Comparison of ENCODE assay signal across 22 mouse cellular contexts in genomic region chr4:86541573-86541972, GRCm38 (mm10). TPM values are rescaled to one million over a fixed set of nuclear protein-coding genes. Genes with fewer than 3 reads are reported as not detected.
"Had no signal": no experiment of that assay in that cellular context is flagged by ENCODE, and none has a peak within 500 bp of the region (broad histone marks: within the 10 kb centered on the region; RNA-seq: fewer than 3 reads in every experiment).

No protein-coding gene starts in this region.

- H3K4me1 ChIP-seq: megakaryocyte, embryonic 14.5 days had no signal

- H3K4me2 ChIP-seq: lung, embryonic 14.5 days; midbrain, embryonic 12.5 days; neural tube, embryonic 12.5 days; stomach, embryonic 15.5 days had no signal

- H3K9me3 ChIP-seq: megakaryocyte, embryonic 14.5 days; midbrain, embryonic 12.5 days; neural tube, embryonic 12.5 days; stomach, embryonic 15.5 days had no signal

- H3K27me3 ChIP-seq: megakaryocyte, embryonic 14.5 days; midbrain, embryonic 12.5 days; neural tube, embryonic 12.5 days; stomach, embryonic 15.5 days had no signal

- DNase-seq: lung, adult 18-20 months; lung, embryonic 14.5 days; lung, postnatal 10 days; lung, postnatal 4 days; midbrain, embryonic 14.5 days; right cerebral cortex, postnatal 14 days; thymus, adult 2 months; thymus, postnatal 25 days; thymus, postnatal 4 days had no signal

- H3K9ac ChIP-seq: lung, embryonic 14.5 days; midbrain, embryonic 12.5 days; neural tube, embryonic 12.5 days; stomach, embryonic 15.5 days had no signal

- H3K36me3 ChIP-seq: midbrain, embryonic 12.5 days; neural tube, embryonic 12.5 days; stomach, embryonic 15.5 days had no signal

- H3K4me3 ChIP-seq: megakaryocyte, embryonic 14.5 days; midbrain, embryonic 12.5 days; neural tube, embryonic 12.5 days; stomach, embryonic 15.5 days had no signal

- H3K27ac ChIP-seq: midbrain, embryonic 12.5 days; neural tube, embryonic 12.5 days; stomach, embryonic 15.5 days; stomach, postnatal 0 days had no signal

RNA-seq across cellular contexts. Expression of gene Saxo1, which starts 16.6 kb away (rescaled TPM):
- total RNA-seq: midbrain, postnatal 0 days; monocyte, adult 5-6 weeks; neutrophil, adult 5-6 weeks had no signal
- polyA plus RNA-seq: liver, embryonic 16.5 days; lung, embryonic 14.5 days; lung, embryonic 16.5 days; midbrain, embryonic 12.5 days; midbrain, embryonic 14.5 days; midbrain, postnatal 0 days; neural tube, embryonic 12.5 days; neural tube, embryonic 14.5 days; spleen, adult 2 months; stomach, postnatal 0 days; urinary bladder, adult 2 months had no signal
